Mouse (Mus musculus) heart, embryonic 14.5 days (tissue): ENCODE measurements at regions not wholly inside any gene's neighbourhood (a gene's known extent, or its start where the extent isn't known, plus 50 kb on each side); places are given as distances from the start of the nearest gene placed in this dataset.
"Not testable (repeated sequence)": the region's sequence is repeated elsewhere in the genome, so short reads cannot be mapped to it uniquely, and the experiment has no call there.

Experiments
- ATAC-seq: fragments of 200-750 bp; cut with Nextera tagmentation; 2 replicates; pipeline ENCODE4 v1.8.0; 2017; ENCODE audit warnings: low read depth, moderate TSS enrichment; ENCODE audit not compliant: insufficient number of reproducible peaks, insufficient read depth, low FRiP score
- H3K27ac ChIP-seq, 2 experiments: fragments of 200-500 bp in 1 of 2; fragments of 300-500 bp in 1 of 2; sonication (generic) in 1 of 2; replicated peaks in 1 of 2; 2 replicates each; pipeline ENCODE4 v1.5.1; 2012 to 2014; ENCODE audit warnings: low read depth in 2 of 2, low read length in 2 of 2, control low read depth in 1 of 2, mild to moderate bottlenecking in 1 of 2, mixed read lengths in 1 of 2; ENCODE audit not compliant: control insufficient read depth in 1 of 2, insufficient read depth in 1 of 2
- H3K27me3 ChIP-seq: fragments of 300-500 bp; sonication (generic); 2 replicates; pipeline ENCODE4 v1.6.1; 2014; ENCODE audit warnings: mild to moderate bottlenecking, low read length, control low read depth; ENCODE audit not compliant: control insufficient read depth, insufficient read depth
- H3K36me3 ChIP-seq: fragments of 300-500 bp; sonication (generic); 2 replicates; pipeline ENCODE4 v1.6.1; 2014; ENCODE audit warnings: mild to moderate bottlenecking, control low read depth, low read length, mixed read lengths; ENCODE audit not compliant: control insufficient read depth, insufficient read depth
- H3K4me1 ChIP-seq, 2 experiments: fragments of 200-500 bp in 1 of 2; fragments of 300-500 bp in 1 of 2; sonication (generic) in 1 of 2; 2 replicates each; pipeline ENCODE4 v1.6.1; 2012 to 2014; ENCODE audit warnings: low read length in 2 of 2, control low read depth in 1 of 2, mixed read lengths in 1 of 2; ENCODE audit not compliant: control insufficient read depth in 2 of 2, insufficient read depth in 2 of 2
- H3K4me2 ChIP-seq: fragments of 300-500 bp; sonication (generic); 2 replicates; pipeline ENCODE4 v1.6.1; 2014; ENCODE audit warnings: mild to moderate bottlenecking, low read length
- H3K4me3 ChIP-seq, 2 experiments: fragments of 200-500 bp in 1 of 2; fragments of 300-500 bp in 1 of 2; sonication (generic) in 1 of 2; 2 replicates each; pipeline ENCODE4 v1.5.1; 2012 to 2014; ENCODE audit warnings: low read length in 2 of 2, mild to moderate bottlenecking in 2 of 2, control low read depth in 1 of 2, low read depth in 1 of 2, moderate library complexity in 1 of 2; ENCODE audit not compliant: control insufficient read depth in 1 of 2, insufficient read depth in 1 of 2
- H3K9ac ChIP-seq: fragments of 300-500 bp; sonication (generic); 2 replicates; pipeline ENCODE4 v1.6.1; 2014; ENCODE audit warnings: mild to moderate bottlenecking, low read length
- H3K9me3 ChIP-seq: fragments of 300-500 bp; sonication (generic); 2 replicates; pipeline ENCODE4 v1.6.1; 2016; ENCODE audit warnings: low read length, control low read depth; ENCODE audit not compliant: control insufficient read depth
- WGBS: fragments of 180-500 bp; shearing (Covaris S2); extraction: QIAGEN DNeasy Blood & Tissue Kit; methylation state at CpG from one replicate; pipeline ENCODE4 v1.1.7; 2014; 5-methylcytosine and 5-hydroxymethylcytosine counted together

GRCm38 (mm10) chr13:12688149-12688548 lies 111.7 kb downstream of the Prl2c3 start:
- not testable (repeated sequence) for H3K36me3 ChIP-seq
- WGBS: 25% methylated on average over 1 of the region's 5 CpGs

GRCm38 (mm10) chr13:12680954-12681571 lies 115.4 kb downstream of the Ero1lb start:
- H3K27ac ChIP-seq, H3K4me1 ChIP-seq, H3K36me3 ChIP-seq, H3K9me3 ChIP-seq, H3K27me3 ChIP-seq, H3K9ac ChIP-seq, H3K4me3 ChIP-seq, H3K4me2 ChIP-seq: not testable (repeated sequence)
- 87% methylated on average over 3 of the region's 6 CpGs for WGBS
- peak; percentile 39; the same call in 1 of the 2 replicates for ATAC-seq

More at GRCm38 (mm10) chr13:12688149-12688548, 111.7 kb downstream of the Prl2c3 start:
- H3K4me1 ChIP-seq, H3K4me3 ChIP-seq, H3K27me3 ChIP-seq, H3K9me3 ChIP-seq, H3K27ac ChIP-seq, ATAC-seq, H3K4me2 ChIP-seq, H3K9ac ChIP-seq: not testable (repeated sequence)

GRCm38 (mm10) chr13:12680283-12680953 lies 114.7 kb downstream of the Ero1lb start:
- not testable (repeated sequence) for H3K36me3 ChIP-seq, H3K4me1 ChIP-seq, H3K9me3 ChIP-seq, H3K27me3 ChIP-seq, ATAC-seq, H3K27ac ChIP-seq
- Histone ChIP-seq H3K9ac (peak overlapping the region; percentile 45), H3K4me3 (peak overlapping the region; percentile 25 to 27), H3K4me2 (peak overlapping the region; percentile 60)
- 9% methylated on average over 18 of the region's 19 CpGs for WGBS

- Histone ChIP-seq H3K4me3 (no peak overlapping the region), H3K36me3 (no peaks in the 10 kb centered on the region), H3K4me1 (0 out of 4 replicates have a peak, but pooled peaks cover 0 to 2% of the 10 kb centered on the region in 2 experiments), H3K27ac (no peak overlapping the region), H3K9ac (no peak overlapping the region), H3K9me3 (no peaks in the 10 kb centered on the region), H3K27me3 (no peaks in the 10 kb centered on the region), H3K4me2 (no peak overlapping the region)
- ATAC-seq: no peak
- 71% methylated on average over 2 of the region's 2 CpGs for WGBS
Measured at GRCm38 (mm10) chr13:12677372-12677771, 111.7 kb downstream of the Ero1lb start.

- not testable (repeated sequence) for H3K27me3 ChIP-seq, H3K4me2 ChIP-seq, H3K27ac ChIP-seq, ATAC-seq, H3K9ac ChIP-seq, H3K4me3 ChIP-seq, H3K36me3 ChIP-seq, H3K4me1 ChIP-seq, H3K9me3 ChIP-seq
- WGBS: 86% methylated on average over 2 of the region's 2 CpGs
Measured at GRCm38 (mm10) chr13:12671011-12671410, 105.3 kb downstream of the Ero1lb start.

- not testable (repeated sequence) for H3K27me3 ChIP-seq, ATAC-seq, H3K4me3 ChIP-seq, H3K9ac ChIP-seq, H3K9me3 ChIP-seq, H3K4me1 ChIP-seq, H3K36me3 ChIP-seq, H3K4me2 ChIP-seq, H3K27ac ChIP-seq
- no CpG with 5 or more reads among the region's 7 CpGs for WGBS
Measured at GRCm38 (mm10) chr13:12668742-12669141, 103.1 kb downstream of the Ero1lb start.

- 76% methylated on average over 9 of the region's 9 CpGs for WGBS
- not testable (repeated sequence) for H3K4me3 ChIP-seq, H3K4me2 ChIP-seq, ATAC-seq, H3K27ac ChIP-seq, H3K9me3 ChIP-seq, H3K36me3 ChIP-seq, H3K4me1 ChIP-seq, H3K9ac ChIP-seq, H3K27me3 ChIP-seq
Measured at GRCm38 (mm10) chr13:12667727-12668665, 102.3 kb downstream of the Ero1lb start.
